Mouse (Mus musculus) intestine, embryonic 14.5 days (tissue): ENCODE measurements at regions not wholly inside any gene's neighbourhood (a gene's known extent, or its start where the extent isn't known, plus 50 kb on each side); places are given as distances from the start of the nearest gene placed in this dataset.

Experiments used
- ATAC-seq: fragments of 200-750 bp; cut with Nextera tagmentation; replicated peaks from 2 replicates; pipeline ENCODE4 v1.8.0; 2017; ENCODE audit warnings: low read depth, moderate number of reproducible peaks, moderate TSS enrichment, moderate library complexity; ENCODE audit not compliant: low FRiP score, low TSS enrichment
- DNase-seq: peaks from one replicate; pipeline ENCODE4 v3.0.0-alpha.2; 2018; ENCODE audit warnings: low spot score
- H3K27ac ChIP-seq: fragments of 300-500 bp; sonication (generic); 2 replicates; pipeline ENCODE4 v1.5.1; 2014; ENCODE audit warnings: low read depth, mild to moderate bottlenecking, control low read depth
- H3K27me3 ChIP-seq: fragments of 300-500 bp; sonication (generic); replicated peaks from 2 replicates; pipeline ENCODE4 v1.6.1; 2014; ENCODE audit warnings: low read length, control low read depth; ENCODE audit not compliant: control insufficient read depth, insufficient read depth
- H3K36me3 ChIP-seq: fragments of 300-500 bp; sonication (generic); 2 replicates; pipeline ENCODE4 v1.6.1; 2014; ENCODE audit warnings: low read length, control low read depth; ENCODE audit not compliant: control insufficient read depth, insufficient read depth
- H3K4me1 ChIP-seq: fragments of 300-500 bp; sonication (generic); replicated peaks from 2 replicates; pipeline ENCODE4 v1.6.1; 2014; ENCODE audit warnings: low read length, control low read depth, mixed read lengths; ENCODE audit not compliant: control insufficient read depth, insufficient read depth
- H3K4me2 ChIP-seq: fragments of 300-500 bp; sonication (generic); 2 replicates; pipeline ENCODE4 v1.6.1; 2014; ENCODE audit warnings: low read length
- H3K4me3 ChIP-seq: fragments of 300-500 bp; sonication (generic); 2 replicates; pipeline ENCODE4 v1.5.1; 2014; ENCODE audit warnings: low read depth, low read length, control low read depth, mixed read lengths
- H3K9ac ChIP-seq: fragments of 300-500 bp; sonication (generic); 2 replicates; pipeline ENCODE4 v1.6.1; 2014; ENCODE audit warnings: mild to moderate bottlenecking, low read length
- H3K9me3 ChIP-seq: fragments of 300-500 bp; sonication (generic); 2 replicates; pipeline ENCODE4 v1.6.1; 2016; ENCODE audit warnings: low read length, control low read depth; ENCODE audit not compliant: control insufficient read depth
- WGBS: fragments of 180-500 bp; shearing (Covaris S2); extraction: QIAGEN DNeasy Blood & Tissue Kit; methylation state at CpG from one replicate; pipeline ENCODE4 v1.1.7; 2014; 5-methylcytosine and 5-hydroxymethylcytosine counted together

DNA sequence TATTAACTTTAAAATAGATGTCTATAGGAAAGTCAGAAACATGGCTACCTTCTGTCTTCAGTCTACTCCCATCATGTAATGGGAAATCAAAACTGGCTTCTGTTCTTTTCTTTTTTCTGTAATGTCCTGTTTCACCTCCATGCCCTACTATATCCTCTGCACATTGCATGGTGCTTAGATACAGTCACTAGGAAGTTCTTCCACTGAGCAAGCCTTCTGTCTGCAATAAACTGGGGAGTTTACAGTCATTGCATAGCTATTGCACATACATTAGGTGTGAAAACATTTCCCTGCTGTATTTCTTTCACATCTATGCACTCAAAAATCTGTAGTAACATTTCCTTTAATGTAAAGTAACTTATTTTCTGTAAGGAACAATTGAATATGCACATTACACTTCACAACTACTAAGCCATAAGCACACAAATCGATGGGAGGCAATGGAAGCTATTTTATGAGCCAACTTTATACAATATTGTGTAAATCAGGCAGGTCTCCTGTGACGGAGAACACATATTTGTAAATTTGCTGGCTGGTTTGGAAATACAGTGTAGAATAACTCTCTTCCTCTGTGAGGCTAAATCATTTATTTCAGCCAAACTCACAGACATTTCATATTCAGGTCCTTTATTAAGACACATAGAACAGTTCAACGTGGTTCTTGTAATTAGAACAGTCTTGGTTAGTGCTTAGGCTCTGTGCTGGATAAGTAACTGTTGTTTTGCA, 60.6 kb upstream of the Inhba start:
- no peaks in the 10 kb centered on the region for H3K27me3 ChIP-seq
- H3K27ac ChIP-seq, result no peak overlapping the region
- no peak overlapping the region for H3K4me2 ChIP-seq
- H3K4me1 ChIP-seq, result no peaks in the 10 kb centered on the region
- ATAC-seq (no peak), DNase-seq (no peak)
- H3K36me3 ChIP-seq, result no peaks in the 10 kb centered on the region
- no peak overlapping the region for H3K4me3 ChIP-seq
- no peaks in the 10 kb centered on the region for H3K9me3 ChIP-seq
- H3K9ac ChIP-seq, result no peak overlapping the region
- whole genome bisulfite sequencing, result 70% methylated on average over 3 of the region's 3 CpGs
